Mouse (Mus musculus): ENCODE measurements around the gene Il33. TPM values are rescaled to one million over a fixed set of nuclear protein-coding genes. Genes with fewer than 3 reads are reported as not detected.
A peak's percentile ranks its signal among the peaks of the same experiment; 100 is the strongest.

The Il33 gene
- polyA plus RNA-seq, 1 experiment from 2014 or later: 7.0 TPM

DNA sequence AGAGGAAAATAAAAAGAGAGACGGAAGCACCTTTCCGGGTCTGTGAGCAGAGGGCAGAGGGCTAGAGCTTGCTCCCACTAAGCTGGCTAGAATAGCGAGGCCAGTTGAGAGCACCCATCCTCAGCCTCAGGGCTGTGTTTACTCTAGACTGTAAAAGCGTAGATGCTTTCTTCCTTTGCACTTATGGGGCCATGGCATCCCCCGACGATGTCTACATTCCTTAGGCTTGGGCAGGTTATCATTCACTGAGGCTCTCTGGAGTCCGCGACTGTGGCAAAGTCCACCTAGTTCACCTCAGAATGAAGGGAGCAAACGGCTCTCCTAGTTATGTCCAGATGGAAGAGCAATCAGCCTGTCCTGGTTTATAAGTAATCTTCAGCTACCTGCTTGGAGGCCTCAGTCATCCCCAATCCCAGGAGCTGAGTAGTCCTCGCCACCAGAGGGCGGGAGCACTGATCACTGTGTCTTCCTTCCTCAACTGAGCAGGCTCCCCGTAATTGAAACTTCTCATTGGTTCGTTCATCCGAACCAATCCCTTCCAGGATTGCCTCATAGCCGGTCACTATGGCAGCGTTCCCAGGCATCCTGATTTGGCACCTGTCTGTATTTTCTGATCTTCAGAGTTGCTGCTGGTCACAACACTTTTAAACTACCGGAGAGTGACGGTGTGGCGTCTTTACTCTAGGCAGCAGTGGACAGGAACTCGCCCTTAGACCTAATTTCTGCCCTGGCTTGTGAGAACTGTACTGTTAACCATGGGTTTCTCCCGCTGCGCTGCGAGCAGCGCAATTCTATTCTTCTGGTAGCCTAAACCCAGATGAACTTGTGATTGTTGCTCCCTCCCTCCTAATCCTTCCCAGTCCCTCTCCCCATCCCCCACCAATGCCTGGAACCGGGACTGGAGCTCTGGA, 23.2 kb downstream of the Il33 start:
- H3K27me3 ChIP-seq: no peaks in the 10 kb centered on the region
- ATAC-seq (no peak), DNase-seq (ENCODE audit: low read depth, low spot score) (no peak)
- TF ChIP-seq CTCF (IDR thresholded peaks at IDR 0.05): no peak
- in situ Hi-C loops (cut with MboI; ENCODE audit: low pct_unique_long_range_greater_than_20kb): no loop called here
- POLR2A ChIA-PET: interaction anchor here (0.6 kb wide), 1 partner anchor 63 kb away, joined by 3 read pairs; no protein-coding TSS in a partner anchor
- CTCF ChIA-PET: interaction anchor here (1.3 to 2.2 kb wide), 3 partner anchors 10 to 124 kb away, joined by 3 to 8 read pairs (median 3); no protein-coding TSS in a partner anchor

DNA sequence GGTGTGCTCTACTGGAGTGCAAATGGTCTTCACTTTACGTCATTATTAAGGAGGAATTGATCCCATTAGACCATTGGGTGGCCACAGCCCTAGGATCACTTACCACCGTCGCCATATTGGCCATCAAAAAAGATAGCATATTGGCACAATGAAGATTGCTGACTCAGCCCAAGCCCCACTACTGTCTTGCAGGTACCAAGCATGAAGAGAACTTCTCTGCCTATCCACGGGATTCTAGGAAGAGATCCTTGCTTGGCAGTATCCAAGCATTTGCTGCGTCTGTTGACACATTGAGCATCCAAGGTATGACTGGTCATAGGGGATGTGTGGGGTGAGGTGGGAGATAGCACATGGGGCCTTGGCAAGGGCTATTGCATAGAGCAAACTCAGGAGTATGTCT, 27.6 kb downstream of the Il33 start:
- CTCF ChIA-PET: no interaction called here
- no peaks in the 10 kb centered on the region for H3K27me3 ChIP-seq
- in situ Hi-C loops (cut with MboI; ENCODE audit: low pct_unique_long_range_greater_than_20kb): no loop called here
- ATAC-seq (no peak), DNase-seq (ENCODE audit: low read depth, low spot score) (no peak)
- POLR2A ChIA-PET: no interaction called here
- no peak for TF ChIP-seq CTCF (IDR thresholded peaks at IDR 0.05)

DNA sequence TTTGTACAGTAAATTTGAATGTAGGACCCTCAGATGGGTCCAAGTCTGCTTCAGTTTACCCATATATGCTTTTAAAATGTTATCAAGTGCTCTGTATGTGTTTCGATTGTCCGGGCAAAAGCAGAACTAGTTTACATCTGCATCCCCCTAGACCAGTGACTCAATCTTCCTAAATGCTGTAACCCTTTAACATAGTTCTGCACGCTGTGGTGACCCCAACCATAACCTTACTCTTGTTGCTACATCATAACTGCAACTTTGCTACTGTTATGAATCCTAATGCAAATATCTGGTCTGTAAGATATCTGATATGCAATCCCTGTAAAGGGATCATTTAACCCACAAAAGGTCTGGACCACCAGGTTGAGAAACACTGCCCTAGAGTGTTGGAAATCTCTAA, 28.9 kb downstream of the Il33 start:
- DNase-seq (ENCODE audit: low read depth, low spot score) (no peak), ATAC-seq (no peak)
- ChIA-PET CTCF (no interaction called here), POLR2A (no interaction called here)
- in situ Hi-C loops (cut with MboI; ENCODE audit: low pct_unique_long_range_greater_than_20kb): no loop called here
- TF ChIP-seq CTCF (IDR thresholded peaks at IDR 0.05): no peak
- H3K27me3 ChIP-seq: no peaks in the 10 kb centered on the region

GRCm38 (mm10) chr19:29955454-29955853, 30.5 kb downstream of the Il33 start:
- DNase-seq (ENCODE audit: low read depth, low spot score): no peak
- ChIA-PET CTCF (interaction anchor here (1.0 kb wide), 1 partner anchor 131 kb away, joined by 3 read pairs; no protein-coding TSS in a partner anchor), POLR2A (interaction anchor here (0.6 kb wide), 1 partner anchor 115 kb away, joined by 7 read pairs; no protein-coding TSS in a partner anchor)
- in situ Hi-C loops (cut with MboI; ENCODE audit: low pct_unique_long_range_greater_than_20kb): no loop called here
- no peak for TF ChIP-seq CTCF (IDR thresholded peaks at IDR 0.05)
- H3K27me3 ChIP-seq: no peaks in the 10 kb centered on the region
- ATAC-seq: no peak

DNA sequence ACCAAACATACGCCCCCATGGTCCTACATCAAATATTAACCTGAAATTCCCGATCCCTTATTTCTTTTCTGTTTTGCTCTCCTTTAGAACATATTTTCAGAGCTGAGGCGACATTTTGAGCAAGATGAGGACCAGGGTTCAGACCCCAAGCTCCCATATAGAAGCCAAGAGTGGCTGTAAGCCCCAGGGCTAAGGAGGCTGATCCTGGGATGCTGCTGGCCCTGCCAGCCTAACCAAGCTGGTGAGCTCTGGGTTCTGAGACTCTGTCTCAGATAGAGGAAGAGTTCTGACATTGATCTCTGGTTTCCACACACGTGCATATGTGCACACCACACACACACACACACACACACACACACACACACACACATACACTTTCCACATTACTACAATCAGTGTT, 36.0 kb downstream of the Il33 start:
- CTCF ChIA-PET: interaction anchor here (1.8 to 2.3 kb wide), 2 partner anchors 12 to 30 kb away, joined by 4 to 8 read pairs; no protein-coding TSS in a partner anchor
- ATAC-seq (no peak), DNase-seq (ENCODE audit: low read depth, low spot score) (no peak)
- in situ Hi-C loops (cut with MboI; ENCODE audit: low pct_unique_long_range_greater_than_20kb): no loop called here
- POLR2A ChIA-PET: no interaction called here
- no peak for TF ChIP-seq CTCF (IDR thresholded peaks at IDR 0.05)
- H3K27me3 ChIP-seq: no peaks in the 10 kb centered on the region

GRCm38 (mm10) chr19:29961842-29962241, 36.9 kb downstream of the Il33 start:
- in situ Hi-C loops (cut with MboI; ENCODE audit: low pct_unique_long_range_greater_than_20kb): no loop called here
- POLR2A ChIA-PET: interaction anchor here (0.8 kb wide), 1 partner anchor 109 kb away, joined by 4 read pairs; no protein-coding TSS in a partner anchor
- no peak for TF ChIP-seq CTCF (IDR thresholded peaks at IDR 0.05)
- no peak for ATAC-seq
- H3K27me3 ChIP-seq: no peaks in the 10 kb centered on the region
- CTCF ChIA-PET: interaction anchor here (1.3 kb wide), 1 partner anchor 12 kb away, joined by 4 read pairs; no protein-coding TSS in a partner anchor
- no peak for DNase-seq (ENCODE audit: low read depth, low spot score)

- no peak for TF ChIP-seq CTCF (IDR thresholded peaks at IDR 0.05)
- ChIA-PET POLR2A (no interaction called here), CTCF (interaction anchor here (0.6 kb wide), 1 partner anchor 12 kb away, joined by 4 read pairs; no protein-coding TSS in a partner anchor)
- ATAC-seq (no peak), DNase-seq (ENCODE audit: low read depth, low spot score) (no peak)
- no peaks in the 10 kb centered on the region for H3K27me3 ChIP-seq
- in situ Hi-C loops (cut with MboI; ENCODE audit: low pct_unique_long_range_greater_than_20kb): no loop called here
Observed at GRCm38 (mm10) chr19:29963598-29964092, 38.7 kb downstream of the Il33 start.

DNA sequence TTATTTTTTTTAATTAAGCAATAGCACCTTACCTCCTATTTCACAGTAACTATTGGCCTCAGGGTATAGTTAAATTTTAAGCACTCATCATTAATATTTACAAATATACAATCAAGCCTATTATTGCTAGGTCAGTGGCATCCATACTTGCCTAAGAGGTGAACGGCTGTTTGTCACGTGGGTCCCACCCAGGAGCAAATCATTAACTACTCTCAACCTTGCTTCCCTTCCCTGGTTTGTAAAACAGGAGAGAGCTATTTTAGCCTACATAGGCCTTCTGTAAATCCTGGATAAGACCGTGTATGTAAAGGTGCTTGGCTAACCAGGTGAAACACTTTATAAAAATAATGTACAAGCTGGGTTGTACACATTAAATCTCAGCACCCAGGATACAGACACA, 43.0 kb downstream of the Il33 start:
- no peak for TF ChIP-seq CTCF (IDR thresholded peaks at IDR 0.05)
- POLR2A ChIA-PET: no interaction called here
- DNase-seq (ENCODE audit: low read depth, low spot score): no peak
- in situ Hi-C loops (cut with MboI; ENCODE audit: low pct_unique_long_range_greater_than_20kb): no loop called here
- no peak for ATAC-seq
- CTCF ChIA-PET: no interaction called here
- H3K27me3 ChIP-seq: no peaks in the 10 kb centered on the region

DNA sequence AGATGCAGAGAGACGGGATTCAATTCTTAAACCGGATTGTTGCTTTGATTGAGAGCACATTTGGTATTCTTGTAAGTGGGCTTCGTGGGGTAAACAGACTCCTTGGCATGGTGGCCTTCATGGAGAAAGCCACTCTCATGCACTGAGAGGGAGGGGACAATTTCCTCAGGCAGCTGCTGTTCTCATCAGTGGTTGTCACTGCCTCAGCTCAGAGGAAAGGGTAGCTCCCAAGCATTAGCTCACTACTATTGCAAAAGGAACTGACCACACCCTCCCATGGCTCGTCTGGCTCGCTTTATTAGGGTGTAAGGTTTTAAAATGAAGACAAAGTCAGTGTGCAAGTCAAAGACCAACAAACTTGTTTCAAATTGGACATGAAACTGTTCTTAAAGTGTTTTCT, 48.5 kb downstream of the Il33 start:
- no peak for DNase-seq (ENCODE audit: low read depth, low spot score)
- no peak for TF ChIP-seq CTCF (IDR thresholded peaks at IDR 0.05)
- in situ Hi-C loops (cut with MboI; ENCODE audit: low pct_unique_long_range_greater_than_20kb): no loop called here
- POLR2A ChIA-PET: no interaction called here
- no peak for ATAC-seq
- no peaks in the 10 kb centered on the region for H3K27me3 ChIP-seq
- CTCF ChIA-PET: interaction anchor here (1.4 kb wide), 1 partner anchor 145 kb away, joined by 3 read pairs; no protein-coding TSS in a partner anchor

DNA sequence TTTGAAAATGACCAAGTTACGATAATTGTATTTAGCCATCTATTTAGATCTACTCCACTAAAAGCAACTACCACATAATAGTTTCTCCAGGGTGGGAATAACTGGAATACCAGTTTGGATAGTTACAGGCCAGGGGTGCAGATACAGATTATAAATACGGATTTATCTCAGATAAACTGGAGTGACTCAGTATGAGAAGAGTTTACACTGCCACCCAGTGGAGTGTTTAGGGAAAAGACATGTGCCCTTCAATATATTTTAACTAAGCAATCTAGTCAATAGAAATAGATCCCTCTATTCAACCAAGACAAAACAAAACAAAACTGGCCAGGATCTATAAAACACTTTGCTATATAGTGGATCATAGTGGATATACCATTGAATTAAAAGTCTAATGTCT, 53.9 kb downstream of the Il33 start:
- peak; percentile 48 for TF ChIP-seq CTCF (IDR thresholded peaks at IDR 0.05)
- H3K27me3 ChIP-seq: peaks cover 9% of the 10 kb centered on the region
- in situ Hi-C loops (cut with MboI; ENCODE audit: low pct_unique_long_range_greater_than_20kb): loop anchor here (5.0 to 25.0 kb wide), 2 partner anchors 147 to 292 kb away; partner anchors contain the start of gene Mlana
- ATAC-seq: no peak
- ChIA-PET POLR2A (interaction anchor here (0.7 kb wide), 1 partner anchor 152 kb away, joined by 3 read pairs; no protein-coding TSS in a partner anchor), CTCF (interaction anchor here (1.6 to 8.6 kb wide), 3 partner anchors 11 to 227 kb away, joined by 3 to 80 read pairs (median 5); no protein-coding TSS in a partner anchor)
- DNase-seq (ENCODE audit: low read depth, low spot score): no peak
